Mouse (Mus musculus) neural tube, embryonic 11.5 days (tissue): ENCODE data around the gene Syt11. TPM values are rescaled to one million over a fixed set of nuclear protein-coding genes. Genes with fewer than 3 reads are reported as not detected.
"Not testable (repeated sequence)": the region's sequence is repeated elsewhere in the genome, so short reads cannot be mapped to it uniquely, and the experiment has no call there.

Source experiments
- ATAC-seq: fragments of 200-750 bp; cut with Nextera tagmentation; 2 replicates; pipeline ENCODE4 v1.8.0; 2017; ENCODE audit warnings: moderate number of reproducible peaks, mild to moderate bottlenecking, moderate TSS enrichment, moderate library complexity; ENCODE audit not compliant: insufficient read depth, low FRiP score, low TSS enrichment
- DNase-seq: peaks from one replicate; pipeline ENCODE4 v3.0.0-alpha.2; 2015; ENCODE audit warnings: low spot score
- H3K27ac ChIP-seq: fragments of 300-500 bp; sonication (generic); 2 replicates; pipeline ENCODE4 v1.5.1; 2014; ENCODE audit warnings: low read depth, mild to moderate bottlenecking, low read length
- H3K27me3 ChIP-seq: fragments of 300-500 bp; sonication (generic); 2 replicates; pipeline ENCODE4 v1.6.1; 2014; ENCODE audit warnings: mild to moderate bottlenecking, low read length, mixed read lengths; ENCODE audit not compliant: control insufficient read depth, insufficient read depth
- H3K36me3 ChIP-seq: fragments of 300-500 bp; sonication (generic); 2 replicates; pipeline ENCODE4 v1.6.1; 2014; ENCODE audit warnings: mild to moderate bottlenecking, low read length, moderate library complexity, mixed read lengths; ENCODE audit not compliant: control insufficient read depth, insufficient read depth
- H3K4me1 ChIP-seq: fragments of 300-500 bp; sonication (generic); 2 replicates; pipeline ENCODE4 v1.6.1; 2014; ENCODE audit warnings: low read length, mixed read lengths; ENCODE audit not compliant: control insufficient read depth, insufficient read depth
- H3K4me2 ChIP-seq: fragments of 300-500 bp; sonication (generic); 2 replicates; pipeline ENCODE4 v1.6.1; 2014; ENCODE audit warnings: low read depth, mild to moderate bottlenecking, moderate library complexity
- H3K4me3 ChIP-seq: fragments of 300-500 bp; sonication (generic); 2 replicates; pipeline ENCODE4 v1.5.1; 2014; ENCODE audit warnings: low read depth, low read length
- H3K9ac ChIP-seq: fragments of 300-500 bp; sonication (generic); 2 replicates; pipeline ENCODE4 v1.6.1; 2014; ENCODE audit warnings: mild to moderate bottlenecking, low read length
- H3K9me3 ChIP-seq: fragments of 300-500 bp; sonication (generic); 2 replicates; pipeline ENCODE4 v1.6.1; 2016; ENCODE audit warnings: low read length; ENCODE audit not compliant: control insufficient read depth
- WGBS: fragments of 180-500 bp; shearing (Covaris S2); extraction: QIAGEN DNeasy Blood & Tissue Kit; methylation state at CpG from one replicate; pipeline ENCODE4 v1.1.7; 2014; 5-methylcytosine and 5-hydroxymethylcytosine counted together
- polyA plus RNA-seq: library from polyadenylated mRNA; unstranded; fragments of >200 nt; fragmentation: Nextera tagmentation; extraction: Ambion mirVana; gene quantifications from 2 replicates; pipeline ENCODE4 v1.2.1, GENCODE M21; 2014

The Syt11 gene
- polyA plus RNA-seq, 1 experiment from 2014 or later, result 172 TPM

- Histone ChIP-seq H3K9ac (peak overlapping the region; percentile 69), H3K9me3 (no peaks in the 10 kb centered on the region), H3K36me3 (peaks cover 2% of the 10 kb centered on the region), H3K4me2 (peak overlapping the region; percentile 79), H3K4me3 (peak overlapping the region; percentile 74), H3K27me3 (no peaks in the 10 kb centered on the region), H3K27ac (0 out of 2 replicates have a peak overlapping the region, but pooled peaks have one; percentile 23), H3K4me1 (peaks cover 3% of the 10 kb centered on the region; the same call in 1 of the 2 replicates)
- ATAC-seq (peak; percentile 49; the same call in 1 of the 2 replicates), DNase-seq (peak; percentile 50)
- 11% methylated on average over 9 of the region's 9 CpGs for WGBS
Measured at GRCm38 (mm10) chr3:88717198-88717798, 57.7 kb downstream of the Syt11 start.

GRCm38 (mm10) chr3:88716399-88717197 lies 58.4 kb downstream of the Syt11 start, which contains the start of gene Rit1:
TSS of gene Rit1 (plus strand) at chr3:88716838.
- WGBS, result 2% methylated on average over 27 of the region's 27 CpGs
- 0 out of 2 replicates have a peak within 1 kb of the TSS, but pooled peaks have one; percentile 23 for H3K27ac ChIP-seq
- H3K4me1 ChIP-seq, result peaks cover 3% of the 10 kb centered on the region; the same call in 1 of the 2 replicates
- H3K9me3 ChIP-seq, result no peaks in the 10 kb centered on the region
- ATAC-seq, result peak; percentile 92
- H3K9ac ChIP-seq, result peak within 1 kb of the TSS; percentile 69
- H3K4me3 ChIP-seq, result peak within 1 kb of the TSS; percentile 74
- peaks cover 3% of the 10 kb centered on the region for H3K36me3 ChIP-seq
- no peaks in the 10 kb centered on the region for H3K27me3 ChIP-seq
- peak within 1 kb of the TSS; percentile 79 for H3K4me2 ChIP-seq
- DNase-seq, result peak; percentile 90

GRCm38 (mm10) chr3:88715716-88716115 lies 59.2 kb downstream of the Syt11 start:
- not testable (repeated sequence) for H3K4me3 ChIP-seq, ATAC-seq, H3K27me3 ChIP-seq, DNase-seq, H3K9me3 ChIP-seq, H3K27ac ChIP-seq, H3K4me1 ChIP-seq, H3K36me3 ChIP-seq, H3K9ac ChIP-seq, H3K4me2 ChIP-seq
- 95% methylated on average over 5 of the region's 5 CpGs for WGBS

- Histone ChIP-seq H3K4me2 (no peak overlapping the region), H3K9ac (no peak overlapping the region), H3K4me3 (no peak overlapping the region), H3K4me1 (peaks cover 3% of the 10 kb centered on the region; the same call in 1 of the 2 replicates), H3K27me3 (no peaks in the 10 kb centered on the region), H3K27ac (no peak overlapping the region), H3K36me3 (peaks cover 15% of the 10 kb centered on the region), H3K9me3 (no peaks in the 10 kb centered on the region)
- WGBS, result 79% methylated on average over 2 of the region's 2 CpGs
- DNase-seq, result no peak
- no peak for ATAC-seq
Measured at GRCm38 (mm10) chr3:88714725-88715124, 60.2 kb downstream of the Syt11 start.

- Histone ChIP-seq H3K36me3 (peaks cover 21% of the 10 kb centered on the region), H3K9ac (no peak overlapping the region), H3K4me2 (no peak overlapping the region), H3K4me3 (no peak overlapping the region), H3K9me3 (no peaks in the 10 kb centered on the region), H3K27me3 (no peaks in the 10 kb centered on the region), H3K27ac (no peak overlapping the region), H3K4me1 (peaks cover 3% of the 10 kb centered on the region; the same call in 1 of the 2 replicates)
- 94% methylated on average over 4 of the region's 4 CpGs for WGBS
- DNase-seq (no peak), ATAC-seq (no peak)
Measured at GRCm38 (mm10) chr3:88713709-88714108, 61.3 kb downstream of the Syt11 start.

- no peaks in the 10 kb centered on the region for H3K4me1 ChIP-seq
- no peak for DNase-seq
- WGBS, result 84% methylated on average over 3 of the region's 3 CpGs
- ATAC-seq, result no peak
- H3K36me3 ChIP-seq, result peaks cover 27% of the 10 kb centered on the region
- no peak overlapping the region for H3K9ac ChIP-seq
- no peak overlapping the region for H3K4me3 ChIP-seq
- no peak overlapping the region for H3K27ac ChIP-seq
- H3K9me3 ChIP-seq, result no peaks in the 10 kb centered on the region
- no peaks in the 10 kb centered on the region for H3K27me3 ChIP-seq
- H3K4me2 ChIP-seq, result no peak overlapping the region
Measured at GRCm38 (mm10) chr3:88701222-88701621, 73.7 kb downstream of the Syt11 start.

GRCm38 (mm10) chr3:88700247-88700646 lies 74.7 kb downstream of the Syt11 start:
- H3K4me3 ChIP-seq, result no peak overlapping the region
- no peaks in the 10 kb centered on the region for H3K27me3 ChIP-seq
- no peak overlapping the region for H3K4me2 ChIP-seq
- 96% methylated on average over 3 of the region's 3 CpGs for WGBS
- ATAC-seq (no peak), DNase-seq (no peak)
- peaks cover 29% of the 10 kb centered on the region for H3K36me3 ChIP-seq
- no peak overlapping the region for H3K27ac ChIP-seq
- no peak overlapping the region for H3K9ac ChIP-seq
- no peaks in the 10 kb centered on the region for H3K9me3 ChIP-seq
- no peaks in the 10 kb centered on the region for H3K4me1 ChIP-seq

- DNase-seq, result no peak
- H3K9me3 ChIP-seq, result no peaks in the 10 kb centered on the region
- no peak overlapping the region for H3K4me3 ChIP-seq
- H3K4me2 ChIP-seq, result no peak overlapping the region
- H3K9ac ChIP-seq, result no peak overlapping the region
- H3K4me1 ChIP-seq, result no peaks in the 10 kb centered on the region
- ATAC-seq, result no peak
- peaks cover 29% of the 10 kb centered on the region for H3K36me3 ChIP-seq
- H3K27ac ChIP-seq, result no peak overlapping the region
- H3K27me3 ChIP-seq, result no peaks in the 10 kb centered on the region
- WGBS, result 97% methylated on average over 6 of the region's 6 CpGs
Measured at GRCm38 (mm10) chr3:88698834-88699233, 76.1 kb downstream of the Syt11 start.
